Mouse (Mus musculus) heart, embryonic 11.5 days (tissue): ENCODE data around the gene Itgb1bp2. TPM values are rescaled to one million over a fixed set of nuclear protein-coding genes. Genes with fewer than 3 reads are reported as not detected.

ENCODE experiments used
- polyA plus RNA-seq: library from polyadenylated mRNA; unstranded; fragments of >200 nt; fragmentation: Nextera tagmentation; extraction: Ambion mirVana; gene quantifications from 2 replicates; pipeline ENCODE4 v1.2.1, GENCODE M21; 2014

The Itgb1bp2 gene
- polyA plus RNA-seq, 1 experiment from 2014 or later: 77.6 TPM

Other genes starting within 250 kb of the Itgb1bp2 start
- gene Snx12, start 226.5 kb upstream of the Itgb1bp2 start, polyA plus RNA-seq: 39.0 and 48.5 TPM in 2 replicates
- 2.8 and 2.9 TPM in 2 replicates for gene Foxo4, start 194.6 kb upstream of the Itgb1bp2 start, polyA plus RNA-seq
- not detected in 2 replicates for gene Gm614, start 185.1 kb upstream of the Itgb1bp2 start, polyA plus RNA-seq
- 12.2 and 14.4 TPM in 2 replicates for gene Il2rg, start 180.8 kb upstream of the Itgb1bp2 start, polyA plus RNA-seq
- not detected in 2 replicates for gene Gm20489, start 180.1 kb upstream of the Itgb1bp2 start, polyA plus RNA-seq
- 32.0 and 35.9 TPM in 2 replicates for gene Med12, start 175.1 kb upstream of the Itgb1bp2 start, polyA plus RNA-seq
- gene Nlgn3, start 149.9 kb upstream of the Itgb1bp2 start, polyA plus RNA-seq: 2.3 and 3.6 TPM in 2 replicates
- gene Gjb1, start 72.7 kb upstream of the Itgb1bp2 start, polyA plus RNA-seq: 0.18 and 0.94 TPM in 2 replicates
- gene Zmym3, start 28.2 kb upstream of the Itgb1bp2 start, polyA plus RNA-seq: 22.1 and 22.4 TPM in 2 replicates
- gene Nono, start 19.8 kb upstream of the Itgb1bp2 start, polyA plus RNA-seq: 271 and 358 TPM in 2 replicates
- gene Taf1, start 83.6 kb downstream of the Itgb1bp2 start, polyA plus RNA-seq: 10.4 and 11.7 TPM in 2 replicates
- 129 and 145 TPM in 2 replicates for gene Ogt, start 191.0 kb downstream of the Itgb1bp2 start, polyA plus RNA-seq